Mouse (Mus musculus): ENCODE data around the gene Slc39a1.

The Slc39a1 gene

GRCm38 (mm10) chr3:90247960-90248745, at the start of gene Slc39a1:
TSS of gene Slc39a1 (plus strand) at chr3:90248172.
- DNase-seq (ENCODE audit: low read depth, low spot score): peak; percentile 92

- no peak for DNase-seq (ENCODE audit: low read depth, low spot score)
Observed at GRCm38 (mm10) chr3:90202884-90203283, 45.1 kb upstream of the Slc39a1 start.

GRCm38 (mm10) chr3:90203619-90204018, 44.4 kb upstream of the Slc39a1 start:
- DNase-seq (ENCODE audit: low read depth, low spot score): no peak

GRCm38 (mm10) chr3:90204582-90204981, 43.4 kb upstream of the Slc39a1 start:
- DNase-seq (ENCODE audit: low read depth, low spot score): no peak

- no peak for DNase-seq (ENCODE audit: low read depth, low spot score)
Observed at GRCm38 (mm10) chr3:90208662-90209061, 39.3 kb upstream of the Slc39a1 start.

- DNase-seq (ENCODE audit: low read depth, low spot score): no peak
Observed at GRCm38 (mm10) chr3:90209908-90210566, 37.9 kb upstream of the Slc39a1 start.

GRCm38 (mm10) chr3:90211475-90212398, 36.2 kb upstream of the Slc39a1 start:
- DNase-seq (ENCODE audit: low read depth, low spot score): peak; percentile 66

GRCm38 (mm10) chr3:90212723-90213122, 35.2 kb upstream of the Slc39a1 start:
- peak; percentile 29 for DNase-seq (ENCODE audit: low read depth, low spot score)

- peak; percentile 96 for DNase-seq (ENCODE audit: low read depth, low spot score)
Observed at GRCm38 (mm10) chr3:90213377-90213866, 34.5 kb upstream of the Slc39a1 start, which contains the start of the genes Rps27 and Rab13. TSS of gene Rps27 (minus strand) at chr3:90213651. TSS of gene Rab13 (plus strand) at chr3:90213695.

GRCm38 (mm10) chr3:90213956-90214684, 33.9 kb upstream of the Slc39a1 start:
- DNase-seq (ENCODE audit: low read depth, low spot score): no peak

- DNase-seq (ENCODE audit: low read depth, low spot score): peak; percentile 51
Observed at GRCm38 (mm10) chr3:90215825-90216380, 32.1 kb upstream of the Slc39a1 start.

GRCm38 (mm10) chr3:90220088-90220487, 27.9 kb upstream of the Slc39a1 start:
- peak; percentile 63 for DNase-seq (ENCODE audit: low read depth, low spot score)

GRCm38 (mm10) chr3:90220531-90220951, 27.4 kb upstream of the Slc39a1 start:
- no peak for DNase-seq (ENCODE audit: low read depth, low spot score)

GRCm38 (mm10) chr3:90221123-90221522, 26.8 kb upstream of the Slc39a1 start:
- DNase-seq (ENCODE audit: low read depth, low spot score): no peak

- DNase-seq (ENCODE audit: low read depth, low spot score): no peak
Observed at GRCm38 (mm10) chr3:90222455-90222854, 25.5 kb upstream of the Slc39a1 start.

- DNase-seq (ENCODE audit: low read depth, low spot score): no peak
Observed at GRCm38 (mm10) chr3:90222941-90223340, 25.0 kb upstream of the Slc39a1 start.

GRCm38 (mm10) chr3:90224331-90224730, 23.6 kb upstream of the Slc39a1 start:
- no peak for DNase-seq (ENCODE audit: low read depth, low spot score)

GRCm38 (mm10) chr3:90231075-90231474, 16.9 kb upstream of the Slc39a1 start:
- no peak for DNase-seq (ENCODE audit: low read depth, low spot score)

- peak; percentile 93 for DNase-seq (ENCODE audit: low read depth, low spot score)
Observed at GRCm38 (mm10) chr3:90231507-90232333, 16.3 kb upstream of the Slc39a1 start, which contains the start of gene Jtb. TSS of gene Jtb (plus strand) at chr3:90231597.

GRCm38 (mm10) chr3:90241251-90241650, 6.7 kb upstream of the Slc39a1 start:
- no peak for DNase-seq (ENCODE audit: low read depth, low spot score)
